Mouse (Mus musculus) heart, embryonic 11.5 days (tissue): Measurements from ENCODE around the gene Bloc1s1. TPM values are rescaled to one million over a fixed set of nuclear protein-coding genes. Genes with fewer than 3 reads are reported as not detected.

Experiments
- ATAC-seq: fragments of 200-750 bp; cut with Nextera tagmentation; replicated peaks from 2 replicates; pipeline ENCODE4 v1.8.0; 2017; ENCODE audit warnings: moderate library complexity; ENCODE audit not compliant: insufficient number of reproducible peaks, low FRiP score, low TSS enrichment
- H3K27ac ChIP-seq: fragments of 300-500 bp; sonication (generic); 2 replicates; pipeline ENCODE4 v1.5.1; 2014; ENCODE audit warnings: mild to moderate bottlenecking, low read depth, low read length
- H3K27me3 ChIP-seq: fragments of 300-500 bp; sonication (generic); 2 replicates; pipeline ENCODE4 v1.6.1; 2014; ENCODE audit warnings: mild to moderate bottlenecking, low read length, mixed read lengths; ENCODE audit not compliant: control insufficient read depth, insufficient read depth
- H3K36me3 ChIP-seq: fragments of 300-500 bp; sonication (generic); 2 replicates; pipeline ENCODE4 v1.6.1; 2014; ENCODE audit warnings: mild to moderate bottlenecking, low read length, moderate library complexity, mixed read lengths; ENCODE audit not compliant: control insufficient read depth, insufficient read depth
- H3K4me1 ChIP-seq: fragments of 300-500 bp; sonication (generic); 2 replicates; pipeline ENCODE4 v1.6.1; 2014; ENCODE audit warnings: low read length; ENCODE audit not compliant: control insufficient read depth, insufficient read depth
- H3K4me2 ChIP-seq: fragments of 300-500 bp; sonication (generic); 2 replicates; pipeline ENCODE4 v1.6.1; 2014; ENCODE audit warnings: mild to moderate bottlenecking, moderate library complexity
- H3K4me3 ChIP-seq: fragments of 300-500 bp; sonication (generic); 2 replicates; pipeline ENCODE4 v1.5.1; 2014; ENCODE audit warnings: low read depth, low read length
- H3K9ac ChIP-seq: fragments of 300-500 bp; sonication (generic); 2 replicates; pipeline ENCODE4 v1.6.1; 2014; ENCODE audit warnings: mild to moderate bottlenecking, low read depth, low read length, moderate library complexity
- H3K9me3 ChIP-seq: fragments of 300-500 bp; sonication (generic); replicated peaks from 2 replicates; pipeline ENCODE4 v1.6.1; 2016; ENCODE audit warnings: low read length; ENCODE audit not compliant: control insufficient read depth
- WGBS: fragments of 180-500 bp; shearing (Covaris S2); extraction: QIAGEN DNeasy Blood & Tissue Kit; methylation state at CpG from one replicate; pipeline ENCODE4 v1.1.7; 2014; ENCODE audit not compliant: insufficient replicate concordance; 5-methylcytosine and 5-hydroxymethylcytosine counted together
- polyA plus RNA-seq: library from polyadenylated mRNA; unstranded; fragments of >200 nt; fragmentation: Nextera tagmentation; extraction: Ambion mirVana; gene quantifications from 2 replicates; pipeline ENCODE4 v1.2.1, GENCODE M21; 2014

Bloc1s1 gene
- polyA plus RNA-seq, 1 experiment from 2014 or later, result 206 TPM

DNA sequence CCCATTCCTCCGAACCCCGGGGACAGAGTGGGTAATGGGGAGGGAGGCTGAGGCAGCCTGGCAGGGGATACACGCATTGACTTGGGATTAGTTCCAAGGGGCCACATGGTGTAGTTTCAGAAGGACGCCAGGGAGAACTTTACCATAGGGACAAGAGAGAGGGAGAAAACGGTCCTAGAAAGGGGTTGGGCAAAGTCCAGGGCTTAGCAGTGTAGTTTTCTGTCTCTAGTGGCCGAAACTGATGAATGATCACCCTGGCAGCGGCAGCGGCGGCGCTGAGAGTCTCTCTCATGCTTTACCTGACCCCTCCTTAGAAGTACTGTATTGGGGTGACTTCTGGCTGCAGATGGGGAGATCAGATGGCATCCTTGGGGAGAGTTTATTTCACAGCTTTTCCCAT lies 34.5 kb upstream of the Bloc1s1 start:
- no peak for ATAC-seq
- Histone ChIP-seq H3K36me3 (no peaks in the 10 kb centered on the region), H3K9me3 (no peaks in the 10 kb centered on the region), H3K4me1 (no peaks in the 10 kb centered on the region), H3K9ac (no peak overlapping the region), H3K27me3 (peaks cover 6% of the 10 kb centered on the region), H3K4me2 (no peak overlapping the region), H3K27ac (no peak overlapping the region), H3K4me3 (no peak overlapping the region)
- WGBS, result 64% methylated on average over 10 of the region's 10 CpGs

GRCm38 (mm10) chr10:128950208-128950887 lies 26.5 kb upstream of the Bloc1s1 start:
- H3K27me3 ChIP-seq, result no peaks in the 10 kb centered on the region; the same call in 1 of the 2 replicates
- ATAC-seq, result no peak
- H3K9ac ChIP-seq, result no peak overlapping the region
- H3K36me3 ChIP-seq, result no peaks in the 10 kb centered on the region
- no peak overlapping the region for H3K4me2 ChIP-seq
- WGBS, result 61% methylated on average over 16 of the region's 16 CpGs
- H3K4me1 ChIP-seq, result no peaks in the 10 kb centered on the region
- no peak overlapping the region for H3K4me3 ChIP-seq
- H3K9me3 ChIP-seq, result no peaks in the 10 kb centered on the region
- H3K27ac ChIP-seq, result no peak overlapping the region

- ATAC-seq, result no peak
These were observed 23.7 kb upstream of the Bloc1s1 start for GRCm38 (mm10) chr10:128947496-128947895.

GRCm38 (mm10) chr10:128945675-128946074 lies 21.8 kb upstream of the Bloc1s1 start:
- no peak overlapping the region for H3K27ac ChIP-seq
- no peaks in the 10 kb centered on the region for H3K4me1 ChIP-seq
- peaks cover 4% of the 10 kb centered on the region for H3K27me3 ChIP-seq
- no peak overlapping the region for H3K9ac ChIP-seq
- no peaks in the 10 kb centered on the region for H3K9me3 ChIP-seq
- no peaks in the 10 kb centered on the region for H3K36me3 ChIP-seq
- WGBS, result 13% methylated on average over 3 of the region's 3 CpGs
- H3K4me3 ChIP-seq, result no peak overlapping the region
- no peak for ATAC-seq
- no peak overlapping the region for H3K4me2 ChIP-seq

More at GRCm38 (mm10) chr10:128947496-128947895, 23.7 kb upstream of the Bloc1s1 start:
- WGBS, result 89% methylated on average over 4 of the region's 4 CpGs
- peaks cover 3% of the 10 kb centered on the region for H3K27me3 ChIP-seq
- H3K9ac ChIP-seq, result no peak overlapping the region
- no peaks in the 10 kb centered on the region for H3K4me1 ChIP-seq
- no peak overlapping the region for H3K4me2 ChIP-seq
- no peak overlapping the region for H3K27ac ChIP-seq
- no peak overlapping the region for H3K4me3 ChIP-seq
- H3K9me3 ChIP-seq, result no peaks in the 10 kb centered on the region
- H3K36me3 ChIP-seq, result no peaks in the 10 kb centered on the region

DNA sequence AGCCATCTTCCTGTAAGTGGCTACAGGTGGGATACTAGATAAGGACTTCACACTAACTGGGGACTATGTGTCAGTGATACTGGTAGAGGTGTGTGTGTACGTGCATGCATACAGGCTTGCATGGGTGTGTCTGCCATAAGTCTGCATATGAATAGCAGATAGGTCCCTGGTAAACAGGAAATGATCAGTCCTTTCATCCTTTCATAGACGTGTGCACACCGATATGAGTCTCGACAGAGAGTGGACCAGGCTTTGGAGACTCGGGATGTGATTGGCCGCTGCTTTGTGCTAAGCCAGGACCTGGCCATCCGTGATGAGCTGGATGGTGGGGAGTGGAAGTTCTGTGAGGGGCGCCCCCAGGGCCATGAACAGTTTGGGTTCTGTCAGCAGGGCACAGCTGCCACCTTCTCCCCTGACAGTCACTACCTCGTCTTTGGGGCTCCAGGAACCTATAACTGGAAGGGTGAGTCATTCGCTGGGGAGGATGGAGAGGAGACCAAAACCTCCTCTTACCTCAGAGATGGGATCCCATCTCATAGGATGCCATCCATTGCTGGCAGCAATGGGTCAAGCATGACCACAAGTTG lies 16.7 kb upstream of the Bloc1s1 start:
- Histone ChIP-seq H3K27ac (no peak overlapping the region), H3K27me3 (peaks cover 6% of the 10 kb centered on the region; the same call in 1 of the 2 replicates), H3K9me3 (no peaks in the 10 kb centered on the region), H3K4me2 (no peak overlapping the region), H3K36me3 (no peaks in the 10 kb centered on the region), H3K4me3 (no peak overlapping the region), H3K4me1 (no peaks in the 10 kb centered on the region), H3K9ac (no peak overlapping the region)
- no peak for ATAC-seq
- 77% methylated on average over 10 of the region's 10 CpGs for WGBS

GRCm38 (mm10) chr10:128938974-128939373 lies 15.1 kb upstream of the Bloc1s1 start:
- peaks cover 17% of the 10 kb centered on the region for H3K27me3 ChIP-seq
- no peak overlapping the region for H3K4me2 ChIP-seq
- no peak for ATAC-seq
- peaks cover 7% of the 10 kb centered on the region for H3K4me1 ChIP-seq
- H3K9ac ChIP-seq, result no peak overlapping the region
- no peak overlapping the region for H3K27ac ChIP-seq
- no peak overlapping the region for H3K4me3 ChIP-seq
- H3K36me3 ChIP-seq, result no peaks in the 10 kb centered on the region
- 47% methylated on average over 5 of the region's 5 CpGs for WGBS
- H3K9me3 ChIP-seq, result no peaks in the 10 kb centered on the region

DNA sequence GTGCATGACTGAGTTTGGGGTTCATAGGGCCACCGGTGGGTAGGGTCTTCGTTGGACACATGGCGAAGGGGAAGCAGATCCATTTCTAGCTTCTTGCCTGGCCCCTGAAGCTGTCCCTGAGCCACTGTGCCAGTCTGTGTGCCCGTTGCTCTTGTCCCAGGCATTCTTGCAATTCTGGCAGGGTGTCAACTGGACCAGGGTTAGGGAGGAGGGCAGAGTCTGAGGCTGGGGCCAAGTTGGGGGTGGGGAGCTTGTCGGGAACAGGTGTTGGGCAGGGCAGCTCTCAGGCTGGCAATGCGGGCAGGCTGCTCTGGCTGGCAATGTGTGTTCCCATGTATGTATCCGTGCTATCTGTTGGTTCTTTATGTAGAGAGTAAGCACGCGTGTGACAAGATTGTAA lies 14.6 kb upstream of the Bloc1s1 start:
- no peak overlapping the region for H3K4me2 ChIP-seq
- H3K36me3 ChIP-seq, result no peaks in the 10 kb centered on the region
- ATAC-seq, result no peak
- H3K4me3 ChIP-seq, result no peak overlapping the region
- peaks cover 23% of the 10 kb centered on the region for H3K27me3 ChIP-seq
- H3K9me3 ChIP-seq, result no peaks in the 10 kb centered on the region
- H3K4me1 ChIP-seq, result peaks cover 11% of the 10 kb centered on the region
- H3K9ac ChIP-seq, result no peak overlapping the region
- WGBS, result 77% methylated on average over 9 of the region's 9 CpGs
- H3K27ac ChIP-seq, result no peak overlapping the region

DNA sequence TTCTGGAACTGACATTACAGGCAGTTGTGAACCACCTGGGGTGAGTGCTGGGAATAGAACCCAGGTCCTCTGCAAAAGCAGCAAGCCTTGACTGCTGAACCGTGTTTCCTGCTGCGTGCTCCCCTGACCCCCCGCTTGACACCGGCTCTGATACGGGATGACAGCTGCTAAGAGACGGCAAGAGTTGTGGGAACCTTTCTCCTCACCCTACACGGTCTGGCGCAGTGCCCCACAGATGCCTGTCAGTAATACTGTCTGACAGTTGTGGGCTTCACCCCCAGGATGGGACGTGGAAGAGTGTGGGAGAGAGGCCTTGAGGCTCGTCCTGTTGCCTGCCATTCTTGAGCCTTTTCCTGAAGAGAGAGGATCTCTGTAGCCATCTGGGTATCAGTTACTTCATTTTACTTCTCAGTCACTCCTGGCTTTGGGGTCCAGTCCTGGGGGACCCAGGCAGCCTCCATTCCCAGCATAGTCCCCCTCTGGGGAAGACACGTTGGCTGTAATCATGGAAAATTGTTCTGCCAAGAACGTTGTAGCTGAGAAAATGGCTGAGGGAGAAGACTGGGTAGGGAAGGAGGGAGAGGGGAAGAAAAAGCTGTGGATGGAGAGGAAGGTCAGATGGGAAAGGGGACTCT lies 14.0 kb upstream of the Bloc1s1 start:
- H3K9me3 ChIP-seq, result no peaks in the 10 kb centered on the region
- no peak overlapping the region for H3K4me2 ChIP-seq
- no peak overlapping the region for H3K27ac ChIP-seq
- H3K9ac ChIP-seq, result no peak overlapping the region
- no peak overlapping the region for H3K4me3 ChIP-seq
- H3K4me1 ChIP-seq, result peaks cover 13% of the 10 kb centered on the region
- WGBS, result 63% methylated on average over 12 of the region's 12 CpGs
- H3K36me3 ChIP-seq, result no peaks in the 10 kb centered on the region
- no peak for ATAC-seq
- peaks cover 28% of the 10 kb centered on the region for H3K27me3 ChIP-seq
